In the genomic region with DNA sequence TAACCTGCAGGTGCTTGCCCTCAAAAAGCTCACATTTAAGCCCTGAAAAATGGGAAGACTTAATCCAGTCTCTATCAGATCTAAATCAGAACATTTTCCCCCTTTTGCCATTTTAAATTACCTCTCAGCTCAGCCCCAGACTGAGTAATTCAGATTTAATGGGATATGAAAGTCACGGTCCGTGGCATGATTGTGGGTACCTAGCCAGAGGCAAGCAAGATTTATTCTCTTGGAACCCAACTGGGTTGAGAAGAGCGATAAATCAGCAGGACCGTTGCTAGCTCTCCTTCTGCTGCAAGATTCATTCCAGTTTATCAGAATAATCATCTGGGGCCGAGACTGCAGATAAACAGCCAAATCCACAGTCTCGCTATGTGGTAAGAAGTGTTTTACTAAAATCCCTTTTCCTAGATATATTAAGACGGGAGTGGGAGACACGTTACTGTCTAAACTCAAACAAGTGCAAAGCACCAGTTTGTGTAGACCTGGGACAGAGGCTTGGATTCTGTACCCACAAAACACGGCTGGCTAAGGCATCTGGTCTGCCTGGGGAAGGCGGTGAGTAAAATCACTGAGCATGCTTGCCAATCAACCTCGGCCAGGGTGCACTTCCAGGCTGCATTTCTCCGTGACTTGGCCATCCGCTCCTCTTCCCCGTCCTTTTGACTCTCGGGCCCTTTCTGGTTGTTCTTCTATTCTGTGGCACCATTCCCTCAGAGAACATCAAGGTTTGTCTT, we compare ENCODE assay signal across 19 mouse cellular contexts.
DNase-seq lines count a peak whose midpoint lies in the region; ATAC-seq lines count a peak whose summit lies in the region.
"Had no signal": no experiment of that assay in that cellular context is flagged by ENCODE, and none has a peak within 500 bp of the region (broad histone marks: within the 10 kb centered on the region; RNA-seq: fewer than 3 reads in every experiment).

No protein-coding gene starts in this region.

- H3K4me1 ChIP-seq in hindbrain, embryonic 13.5 days (replicated peaks) = peaks cover 27% of the 10 kb centered on the region
- no peaks in the 10 kb centered on the region for H3K4me1 ChIP-seq in hindbrain, embryonic 10.5 days (replicated peaks)
- H3K4me1 ChIP-seq in neural tube, embryonic 13.5 days (replicated peaks) = peaks cover 31% of the 10 kb centered on the region
- H3K4me1 ChIP-seq in midbrain, embryonic 14.5 days (ENCODE audit: control insufficient read depth, insufficient read depth, low read length) = peaks cover 16% of the 10 kb centered on the region
- H3K4me1 ChIP-seq: limb, embryonic 15.5 days; stomach, embryonic 15.5 days had no signal

- 64% methylated on average over 15 of the region's 15 CpGs for WGBS in hindbrain, embryonic 13.5 days
- 83% methylated on average over 15 of the region's 15 CpGs for WGBS in hindbrain, embryonic 10.5 days
- WGBS in neural tube, embryonic 13.5 days = 45% methylated on average over 15 of the region's 15 CpGs
- WGBS in midbrain, embryonic 14.5 days = 44% methylated on average over 15 of the region's 15 CpGs

- no peaks in the 10 kb centered on the region for H3K36me3 ChIP-seq in hindbrain, embryonic 13.5 days
- no peaks in the 10 kb centered on the region for H3K36me3 ChIP-seq in hindbrain, embryonic 10.5 days
- no peaks in the 10 kb centered on the region for H3K36me3 ChIP-seq in neural tube, embryonic 13.5 days
- H3K36me3 ChIP-seq in midbrain, embryonic 14.5 days (ENCODE audit: control insufficient read depth, insufficient read depth, low read length) = no peaks in the 10 kb centered on the region
- H3K36me3 ChIP-seq: forebrain, embryonic 10.5 days; limb, embryonic 15.5 days; neural tube, embryonic 12.5 days; stomach, embryonic 15.5 days had no signal

- H3K9me3 ChIP-seq in hindbrain, embryonic 13.5 days = no peaks in the 10 kb centered on the region
- no peaks in the 10 kb centered on the region for H3K9me3 ChIP-seq in hindbrain, embryonic 10.5 days
- H3K9me3 ChIP-seq in neural tube, embryonic 13.5 days = no peaks in the 10 kb centered on the region
- no peaks in the 10 kb centered on the region for H3K9me3 ChIP-seq in midbrain, embryonic 14.5 days (ENCODE audit: control insufficient read depth, low read length)
- H3K9me3 ChIP-seq: forebrain, embryonic 10.5 days; limb, embryonic 15.5 days; neural tube, embryonic 12.5 days; stomach, embryonic 15.5 days had no signal

- H3K27me3 ChIP-seq in hindbrain, embryonic 13.5 days = no peaks in the 10 kb centered on the region
- H3K27me3 ChIP-seq in hindbrain, embryonic 10.5 days (ENCODE audit: insufficient read depth, poor library complexity, severe bottlenecking) = no peaks in the 10 kb centered on the region
- no peaks in the 10 kb centered on the region for H3K27me3 ChIP-seq in neural tube, embryonic 13.5 days
- no peaks in the 10 kb centered on the region for H3K27me3 ChIP-seq in midbrain, embryonic 14.5 days (ENCODE audit: control insufficient read depth, insufficient read depth, low read length)
- H3K27me3 ChIP-seq: limb, embryonic 15.5 days; neural tube, embryonic 12.5 days; stomach, embryonic 15.5 days had no signal

- 0 out of 2 replicates have a peak overlapping the region, but pooled peaks have one; percentile 13 for H3K4me2 ChIP-seq in hindbrain, embryonic 13.5 days
- H3K4me2 ChIP-seq in neural tube, embryonic 13.5 days = no peak overlapping the region
- H3K4me2 ChIP-seq in midbrain, embryonic 14.5 days (ENCODE audit: low read length) = no peak overlapping the region
- H3K4me2 ChIP-seq: limb, embryonic 15.5 days; lung, embryonic 14.5 days; neural tube, embryonic 12.5 days; stomach, embryonic 15.5 days had no signal

- H3K4me3 ChIP-seq in hindbrain, embryonic 13.5 days = no peak overlapping the region
- no peak overlapping the region for H3K4me3 ChIP-seq in hindbrain, embryonic 10.5 days
- H3K4me3 ChIP-seq in neural tube, embryonic 13.5 days = no peak overlapping the region
- no peak overlapping the region for H3K4me3 ChIP-seq in midbrain, embryonic 14.5 days (replicated peaks; ENCODE audit: low read depth, low read length)
- H3K4me3 ChIP-seq: forebrain, embryonic 10.5 days; limb, embryonic 15.5 days; neural tube, embryonic 12.5 days; stomach, embryonic 15.5 days had no signal

- peak overlapping the region; percentile 67 for H3K27ac ChIP-seq in hindbrain, embryonic 13.5 days
- no peak overlapping the region for H3K27ac ChIP-seq in hindbrain, embryonic 10.5 days
- peak overlapping the region; percentile 79 for H3K27ac ChIP-seq in neural tube, embryonic 13.5 days (replicated peaks)
- H3K27ac ChIP-seq in midbrain, embryonic 14.5 days (replicated peaks; ENCODE audit: low read depth, low read length) = peak overlapping the region; percentile 22; the same call in 1 of the 2 replicates
- H3K27ac ChIP-seq: forebrain, embryonic 10.5 days; limb, embryonic 15.5 days; liver, embryonic 14.5 days; neural tube, embryonic 12.5 days; stomach, embryonic 15.5 days had no signal

- DNase-seq in hindbrain, embryonic 10.5 days (ENCODE audit: low spot score) = no peak
- no peak for DNase-seq in neural tube, embryonic 10.5 days (ENCODE audit: extremely low spot score, low spot score)
- peak; percentile 53 for DNase-seq in midbrain, embryonic 14.5 days
- DNase-seq in layer of hippocampus, postnatal 10 days (ENCODE audit: low spot score in 2 of 2) = no peak
- DNase-seq in heart, adult 18-20 months = no peak
- DNase-seq: adrenal gland, postnatal 14 days; cerebellum, adult 9-11 months; gastrocnemius, postnatal 36 days; heart, postnatal 4 days; kidney, postnatal 36 days; thymus, postnatal 25 days had no signal

- no peak; the same call in 1 of the 2 replicates for ATAC-seq in hindbrain, embryonic 13.5 days (ENCODE audit: low FRiP score)
- peak; percentile 56; the same call in 1 of the 2 replicates for ATAC-seq in neural tube, embryonic 13.5 days (ENCODE audit: low read depth)
- ATAC-seq in midbrain, embryonic 14.5 days (ENCODE audit: low FRiP score, low TSS enrichment) = no peak

- H3K9ac ChIP-seq in hindbrain, embryonic 13.5 days = no peak overlapping the region
- no peak overlapping the region for H3K9ac ChIP-seq in neural tube, embryonic 13.5 days
- no peak overlapping the region for H3K9ac ChIP-seq in midbrain, embryonic 14.5 days (replicated peaks; ENCODE audit: low read length)
- H3K9ac ChIP-seq: limb, embryonic 15.5 days; liver, embryonic 14.5 days; lung, embryonic 14.5 days; neural tube, embryonic 12.5 days; stomach, embryonic 15.5 days had no signal
